Mouse (Mus musculus) MEL (cell line): ENCODE data around the gene Ccr1l1. TPM values are rescaled to one million over a fixed set of nuclear protein-coding genes. Genes with fewer than 3 reads are reported as not detected.
A peak's percentile ranks its signal among the peaks of the same experiment; 100 is the strongest.
"Not testable (repeated sequence)": the region's sequence is repeated elsewhere in the genome, so short reads cannot be mapped to it uniquely, and the experiment has no call there.

Experiments
- DNase-seq: peaks from one replicate; pipeline ENCODE4 v3.0.0; 2011; ENCODE audit warnings: low read depth, low spot score
- H3K27ac ChIP-seq: 2 replicates; pipeline ENCODE4 v1.5.1; 2012; ENCODE audit warnings: low read depth, mild to moderate bottlenecking, control low read depth, low read length, moderate library complexity; ENCODE audit not compliant: control insufficient read depth
- H3K27me3 ChIP-seq, 2 experiments: fragments of 150-350 bp in 1 of 2; sonication (generic) in 1 of 2; 2 replicates each; pipeline ENCODE4 v1.6.1; 2012; ENCODE audit warnings: low read length in 2 of 2, mild to moderate bottlenecking in 2 of 2, improper control_type of control experiment in 1 of 2, moderate library complexity in 1 of 2; ENCODE audit not compliant: insufficient read depth in 2 of 2, control insufficient read depth in 1 of 2
- H3K36me3 ChIP-seq, 2 experiments: 2 replicates each; pipeline ENCODE4 v1.6.1; 2012 to 2014; ENCODE audit warnings: low read length in 2 of 2, improper control_type of control experiment in 1 of 2, inconsistent platforms in 1 of 2, mild to moderate bottlenecking in 1 of 2; ENCODE audit not compliant: insufficient read depth in 2 of 2, control insufficient read depth in 1 of 2
- H3K4me1 ChIP-seq, 2 experiments: fragments of 150-350 bp in 1 of 2; sonication (generic) in 1 of 2; 2 replicates each; pipeline ENCODE4 v1.6.1; 2012; ENCODE audit warnings: low read length in 2 of 2, improper control_type of control experiment in 1 of 2, mild to moderate bottlenecking in 1 of 2; ENCODE audit not compliant: insufficient read depth in 2 of 2, control insufficient read depth in 1 of 2
- H3K4me3 ChIP-seq, 2 experiments: fragments of 150-350 bp in 1 of 2; sonication (generic) in 1 of 2; 2 replicates each; pipeline ENCODE4 v1.5.1; 2012; ENCODE audit warnings: low read depth in 2 of 2, low read length in 2 of 2, mild to moderate bottlenecking in 2 of 2, moderate library complexity in 2 of 2, control low read depth in 1 of 2, improper control_type of control experiment in 1 of 2; ENCODE audit not compliant: control insufficient read depth in 1 of 2, insufficient read depth in 1 of 2
- H3K79me2 ChIP-seq: 2 replicates; pipeline ENCODE4 v1.6.1; 2012; ENCODE audit warnings: mild to moderate bottlenecking, low read length, moderate library complexity; ENCODE audit not compliant: control insufficient read depth, poor library complexity, insufficient read depth
- H3K9ac ChIP-seq: 2 replicates; pipeline ENCODE4 v1.6.1; 2012; ENCODE audit warnings: low read depth, mild to moderate bottlenecking, control low read depth, low read length, moderate library complexity; ENCODE audit not compliant: control insufficient read depth, poor library complexity, severe bottlenecking
- H3K9me3 ChIP-seq: fragments of 150-350 bp; sonication (generic); replicated peaks from 2 replicates; pipeline ENCODE4 v1.6.1; 2012; ENCODE audit warnings: mild to moderate bottlenecking, low read length, improper control_type of control experiment, moderate library complexity; ENCODE audit not compliant: insufficient read depth
- BHLHE40 ChIP-seq: IDR thresholded peaks from 2 replicates; pipeline ENCODE4 v1.6.1; 2012; ENCODE audit warnings: low read depth, mild to moderate bottlenecking, inconsistent platforms, low read length, improper control_type of control experiment, borderline replicate concordance
- CHD2 ChIP-seq: IDR thresholded peaks from 2 replicates; pipeline ENCODE4 v1.6.1; 2011; ENCODE audit warnings: low read length, improper control_type of control experiment
- E2F4 ChIP-seq: IDR thresholded peaks from 2 replicates; pipeline ENCODE4 v1.6.1; 2011; ENCODE audit warnings: low read depth, low read length, improper control_type of control experiment, borderline replicate concordance
- ELF1 ChIP-seq: IDR thresholded peaks from 2 replicates; pipeline ENCODE4 v1.6.1; 2014; ENCODE audit warnings: low read depth, mild to moderate bottlenecking, inconsistent platforms, low read length, improper control_type of control experiment, moderate library complexity
- GABPA ChIP-seq: IDR thresholded peaks from 2 replicates; pipeline ENCODE4 v1.6.1; 2012; ENCODE audit warnings: low read depth, mild to moderate bottlenecking, inconsistent platforms, low read length, improper control_type of control experiment, moderate library complexity
- GATA1 ChIP-seq: IDR thresholded peaks from 2 replicates; pipeline ENCODE4 v1.6.1; 2011; ENCODE audit warnings: low read depth, low read length, improper control_type of control experiment
- KAT2A ChIP-seq: conservative IDR thresholded peaks from 2 replicates; pipeline ENCODE4 v1.6.1; 2012; ENCODE audit warnings: low read depth, low read length, improper control_type of control experiment, inconsistent platforms
- MAFK ChIP-seq: IDR thresholded peaks from 2 replicates; pipeline ENCODE4 v1.6.1; 2011; ENCODE audit warnings: low read depth, mild to moderate bottlenecking, low read length, improper control_type of control experiment, borderline replicate concordance
- MXI1 ChIP-seq: IDR thresholded peaks from 2 replicates; pipeline ENCODE4 v1.6.1; 2011; ENCODE audit warnings: mild to moderate bottlenecking, low read depth, low read length, improper control_type of control experiment
- MYB ChIP-seq: IDR thresholded peaks from 2 replicates; pipeline ENCODE4 v1.6.1; 2011; ENCODE audit warnings: mild to moderate bottlenecking, low read depth, low read length, improper control_type of control experiment
- MYC ChIP-seq: IDR thresholded peaks from 2 replicates; pipeline ENCODE4 v1.6.1; 2011; ENCODE audit warnings: low read depth, mild to moderate bottlenecking, low read length, improper control_type of control experiment, moderate library complexity
- POLR2A ChIP-seq, 2 experiments: IDR thresholded peaks; 2 replicates each; pipeline ENCODE4 v1.6.1; 2011 to 2012; ENCODE audit warnings: low read length in 2 of 2, mild to moderate bottlenecking in 2 of 2, control low read depth in 1 of 2, improper control_type of control experiment in 1 of 2, low read depth in 1 of 2, moderate library complexity in 1 of 2; ENCODE audit not compliant: control insufficient read depth in 1 of 2, insufficient read depth in 1 of 2, poor library complexity in 1 of 2
- POLR2AphosphoS2 ChIP-seq: IDR thresholded peaks from 2 replicates; pipeline ENCODE4 v1.6.1; 2011; ENCODE audit warnings: low read length, improper control_type of control experiment
- TAL1 ChIP-seq: IDR thresholded peaks from 2 replicates; pipeline ENCODE4 v1.6.1; 2012; ENCODE audit warnings: mild to moderate bottlenecking, inconsistent platforms, low read length, moderate library complexity, mixed read lengths
- UBTF ChIP-seq: IDR thresholded peaks from 2 replicates; pipeline ENCODE4 v1.6.1; 2012; ENCODE audit warnings: low read depth, mild to moderate bottlenecking, inconsistent platforms, low read length, improper control_type of control experiment, moderate library complexity, borderline replicate concordance; ENCODE audit not compliant: insufficient read depth
- USF2 ChIP-seq, 2 experiments: IDR thresholded peaks; 2 replicates each; pipeline ENCODE4 v1.6.1; 2011 to 2012; ENCODE audit warnings: improper control_type of control experiment in 2 of 2, low read length in 2 of 2, borderline replicate concordance in 1 of 2, inconsistent platforms in 1 of 2, low read depth in 1 of 2, mild to moderate bottlenecking in 1 of 2; ENCODE audit not compliant: insufficient read depth in 1 of 2
- ZC3H11A ChIP-seq: IDR thresholded peaks from 2 replicates; pipeline ENCODE4 v1.6.1; 2012; ENCODE audit warnings: low read depth, mild to moderate bottlenecking, inconsistent platforms, low read length, improper control_type of control experiment
- ZKSCAN1 ChIP-seq: IDR thresholded peaks from 2 replicates; pipeline ENCODE4 v1.6.1; 2012; ENCODE audit warnings: low read depth, mild to moderate bottlenecking, inconsistent platforms, low read length, improper control_type of control experiment, moderate library complexity
- ZMIZ1 ChIP-seq: IDR thresholded peaks from 2 replicates; pipeline ENCODE4 v1.6.1; 2012; ENCODE audit warnings: low read depth, mild to moderate bottlenecking, inconsistent platforms, low read length, improper control_type of control experiment, moderate library complexity
- ZNF384 ChIP-seq: IDR thresholded peaks from 2 replicates; pipeline ENCODE4 v1.6.1; 2012; ENCODE audit warnings: low read depth, mild to moderate bottlenecking, inconsistent platforms, low read length, improper control_type of control experiment
- polyA plus RNA-seq, 2 experiments: library from polyadenylated mRNA; stranded (reverse) in 1 of 2; unstranded in 1 of 2; fragments of >175 nt in 1 of 2; fragments of >200 nt in 1 of 2; gene quantifications; 2 replicates each; pipeline versions ENCODE4 v1.2.1 to v1.2.4; 2012; ENCODE audit warnings: low replicate concordance in 2 of 2, low read depth in 1 of 2; ENCODE audit not compliant: insufficient read length in 2 of 2, insufficient read depth in 1 of 2, missing spikeins in 1 of 2
- total RNA-seq: library from RNA; depleted of rRNA; stranded (reverse); fragments of 300-350 nt; gene quantifications from 2 replicates; pipeline ENCODE4 v1.2.3, GENCODE M21; 2012

Ccr1l1 gene
- total and polyA plus RNA-seq, 3 experiments, result not detected

- peak; percentile 32 for DNase-seq
- 0 out of 2 replicates have a peak, but pooled peaks have one; percentile 23 for TF ChIP-seq GATA1
- no peak for TF ChIP-seq KAT2A
- no peaks in the 10 kb centered on the region for H3K79me2 ChIP-seq
- peaks cover 0 to 14% of the 10 kb centered on the region in 2 experiments; a peak in 2 of 4 replicates for H3K36me3 ChIP-seq
- no peak within 1 kb of the TSS for H3K4me3 ChIP-seq
- no peak within 1 kb of the TSS for H3K27ac ChIP-seq
- no peaks in the 10 kb centered on the region; a peak in 2 of 4 replicates for H3K27me3 ChIP-seq
- no peaks in the 10 kb centered on the region for H3K9me3 ChIP-seq
- H3K9ac ChIP-seq, result no peak within 1 kb of the TSS
- H3K4me1 ChIP-seq, result 0 out of 4 replicates have a peak, but pooled peaks cover 0 to 3% of the 10 kb centered on the region in 2 experiments
Observed at GRCm38 (mm10) chr9:123968290-123968912, 9.8 kb downstream of the Ccr1l1 start, which contains the start of gene Ccr1. Ccr1 (minus strand) TSS chr9:123968692.

- H3K79me2 ChIP-seq, H3K9me3 ChIP-seq, H3K27ac ChIP-seq, H3K9ac ChIP-seq, H3K4me1 ChIP-seq, H3K4me3 ChIP-seq: not testable (repeated sequence)
- peaks cover 0 to 14% of the 10 kb centered on the region in 2 experiments; a peak in 2 of 4 replicates for H3K36me3 ChIP-seq
- TF ChIP-seq TAL1, result 0 out of 2 replicates have a peak, but pooled peaks have one; percentile 32
- TF ChIP-seq, all 39 proteins: peak for 1; not testable (repeated sequence) for 38
- peak; percentile 31 for DNase-seq
- H3K27me3 ChIP-seq, result not testable (repeated sequence)
Observed at GRCm38 (mm10) chr9:123966858-123967495, 11.2 kb downstream of the Ccr1l1 start.

GRCm38 (mm10) chr9:123964776-123965175, 13.4 kb downstream of the Ccr1l1 start:
- TF ChIP-seq POLR2A (IDR thresholded peaks at IDR 0.05; ENCODE audit: control insufficient read depth in 1 of 2, insufficient read depth in 1 of 2, low read depth in 1 of 2, low read length in 2 of 2, poor library complexity in 1 of 2), result no peak
- no peak for TF ChIP-seq E2F4
- TF ChIP-seq MXI1, result no peak
- no peak for TF ChIP-seq MYC
- no peak for TF ChIP-seq POLR2AphosphoS2
- TF ChIP-seq USF2 (IDR thresholded peaks at IDR 0.05; ENCODE audit: borderline replicate concordance in 1 of 2, insufficient read depth in 1 of 2, low read depth in 1 of 2, low read length in 2 of 2), result no peak
- TF ChIP-seq BHLHE40, result no peak
- TF ChIP-seq GABPA, result no peak
- no peak for TF ChIP-seq CHD2
- TF ChIP-seq MAFK, result no peak
- TF ChIP-seq ZMIZ1, result no peak
- no peak for TF ChIP-seq ZKSCAN1
- no peak for TF ChIP-seq ZC3H11A
- TF ChIP-seq MYB, result no peak
- TF ChIP-seq ZNF384, result no peak
- TF ChIP-seq UBTF, result no peak
- TF ChIP-seq KAT2A, result no peak
- no peak for TF ChIP-seq ELF1
- Histone ChIP-seq H3K9ac (no peak overlapping the region), H3K27ac (no peak overlapping the region), H3K4me3 (no peak overlapping the region), H3K36me3 (peaks cover 0 to 14% of the 10 kb centered on the region in 2 experiments; a peak in 2 of 4 replicates), H3K79me2 (no peaks in the 10 kb centered on the region), H3K4me1 (0 out of 4 replicates have a peak, but pooled peaks cover 0 to 3% of the 10 kb centered on the region in 2 experiments), H3K27me3 (no peaks in the 10 kb centered on the region; a peak in 1 of 4 replicates), H3K9me3 (no peaks in the 10 kb centered on the region)
- DNase-seq, result no peak
